Mouse (Mus musculus): ENCODE measurements at regions not wholly inside any gene's neighbourhood (a gene's known extent, or its start where the extent isn't known, plus 50 kb on each side); places are given as distances from the start of the nearest gene placed in this dataset.

- no peak for DNase-seq (ENCODE audit: extremely low spot score in 1 of 2, low spot score in 1 of 2)
Measured at GRCm38 (mm10) chr16:93204601-93205000, 378.7 kb upstream of the Runx1 start.

DNA sequence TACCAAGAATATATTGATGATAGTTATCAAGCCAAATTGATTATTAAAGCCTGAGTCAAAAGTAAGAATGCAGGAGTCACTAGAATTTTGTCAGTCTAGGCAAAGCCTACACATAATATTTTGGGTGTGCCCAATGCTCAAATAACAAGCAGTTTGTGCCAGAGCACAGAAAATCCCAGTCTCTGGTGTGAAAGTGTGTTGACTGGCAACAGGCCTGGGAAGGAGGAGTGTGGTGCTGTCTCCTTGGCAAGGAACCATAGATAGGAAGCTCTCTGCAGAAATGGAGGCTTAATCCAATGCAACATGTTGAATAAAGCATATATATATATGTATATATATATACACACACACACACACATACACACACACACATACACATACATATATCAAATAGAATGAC is 376.6 kb upstream of the Runx1 start:
- DNase-seq (ENCODE audit: extremely low spot score in 1 of 2, low spot score in 1 of 2) = peak in 1 of 2 experiments; percentile 10

GRCm38 (mm10) chr16:93197300-93197699 is 371.4 kb upstream of the Runx1 start:
- no peak for DNase-seq (ENCODE audit: extremely low spot score in 1 of 2, low spot score in 1 of 2)

GRCm38 (mm10) chr16:93193921-93194481 is 368.1 kb upstream of the Runx1 start:
- no peak for DNase-seq (ENCODE audit: extremely low spot score in 1 of 2, low spot score in 1 of 2)

DNA sequence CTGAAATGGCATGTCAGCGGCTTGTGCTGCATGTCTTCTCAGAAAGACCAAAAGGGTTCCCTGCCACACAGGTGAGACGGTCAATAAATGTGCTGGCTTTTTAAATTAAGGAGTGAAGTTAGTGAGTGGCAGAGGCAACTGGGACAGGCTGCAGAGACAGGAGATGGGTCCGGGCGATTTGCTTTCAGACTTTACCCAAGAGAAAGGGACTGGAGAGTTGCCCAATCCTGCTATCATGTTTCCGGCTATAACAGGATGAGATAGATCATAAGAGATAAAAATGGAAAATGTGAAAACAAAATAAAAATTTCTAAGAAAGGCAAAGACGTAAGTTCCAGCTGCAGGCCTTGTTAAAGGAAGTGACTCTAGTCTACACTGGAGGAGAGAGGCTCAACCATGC is 367.3 kb upstream of the Runx1 start:
- no peak for DNase-seq (ENCODE audit: extremely low spot score in 1 of 2, low spot score in 1 of 2)

DNA sequence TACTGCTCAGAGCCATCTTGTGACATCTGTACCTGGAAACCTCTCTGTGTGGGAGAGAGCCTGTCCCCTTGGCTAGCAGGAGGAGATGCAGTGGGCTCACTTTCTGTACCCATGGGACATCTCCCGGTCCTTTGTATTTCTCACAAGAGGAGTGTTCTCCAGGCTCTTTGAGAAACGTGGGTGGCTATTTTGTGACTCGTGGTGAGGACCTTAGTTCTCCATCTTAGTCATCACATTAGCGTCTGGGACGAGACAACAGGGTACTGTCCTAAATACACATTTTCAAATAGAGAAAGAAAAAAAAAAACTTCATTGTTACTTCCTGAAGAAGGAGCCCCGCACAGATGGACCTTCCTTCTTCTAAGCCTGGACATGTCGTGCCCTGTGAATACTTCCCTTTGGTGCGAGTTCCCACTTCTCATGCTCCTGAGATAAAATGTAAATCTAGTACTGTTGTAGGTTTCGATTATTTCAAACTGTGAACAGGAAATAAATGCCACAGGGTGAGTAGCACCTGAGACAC is 366.8 kb upstream of the Runx1 start:
- no peak for DNase-seq (ENCODE audit: extremely low spot score in 1 of 2, low spot score in 1 of 2)

DNA sequence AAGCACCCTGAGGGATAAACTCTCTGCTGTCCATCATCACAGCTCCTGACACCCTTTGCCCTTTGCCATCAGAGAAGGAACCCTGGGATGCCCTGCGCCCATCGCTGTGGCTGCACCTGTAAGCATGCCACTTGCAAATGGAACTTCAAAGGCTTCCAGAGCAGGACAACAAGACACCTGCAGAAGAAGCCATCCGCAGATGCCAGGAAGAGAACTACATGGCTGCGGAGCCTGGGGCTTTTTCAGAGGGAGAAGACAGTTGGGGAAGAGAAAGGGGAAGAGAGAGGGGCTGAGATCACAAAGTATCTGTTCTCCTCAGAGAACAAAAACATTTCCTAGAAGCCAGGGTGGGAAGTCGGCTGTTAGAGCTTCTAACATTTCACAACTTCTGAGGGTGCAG is 365.2 kb upstream of the Runx1 start:
- no peak for DNase-seq (ENCODE audit: extremely low spot score in 1 of 2, low spot score in 1 of 2)

- DNase-seq (ENCODE audit: extremely low spot score in 1 of 2, low spot score in 1 of 2) = no peak
Measured at GRCm38 (mm10) chr16:93190301-93190700, 364.4 kb upstream of the Runx1 start.

DNA sequence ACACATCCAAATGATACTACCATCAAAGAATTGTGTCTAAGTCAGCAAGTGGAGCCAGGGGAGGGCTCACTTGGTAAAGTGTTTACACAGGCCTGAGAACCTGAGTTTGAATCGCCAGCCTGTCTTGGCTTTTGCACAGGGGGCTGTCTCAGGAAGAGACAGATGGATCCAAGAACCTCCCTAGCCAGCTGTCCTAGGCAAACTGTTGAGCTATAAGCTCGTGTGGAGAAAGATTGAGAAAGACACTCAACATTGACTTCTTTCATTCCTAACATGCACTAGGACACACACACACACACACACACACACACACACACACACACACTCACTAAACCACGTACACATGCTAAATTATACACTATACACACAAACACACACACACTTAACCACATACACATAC is 363.9 kb upstream of the Runx1 start:
- DNase-seq (ENCODE audit: extremely low spot score in 1 of 2, low spot score in 1 of 2) = no peak

GRCm38 (mm10) chr16:93189412-93189811 is 363.5 kb upstream of the Runx1 start:
- DNase-seq (ENCODE audit: extremely low spot score in 1 of 2, low spot score in 1 of 2) = no peak

DNA sequence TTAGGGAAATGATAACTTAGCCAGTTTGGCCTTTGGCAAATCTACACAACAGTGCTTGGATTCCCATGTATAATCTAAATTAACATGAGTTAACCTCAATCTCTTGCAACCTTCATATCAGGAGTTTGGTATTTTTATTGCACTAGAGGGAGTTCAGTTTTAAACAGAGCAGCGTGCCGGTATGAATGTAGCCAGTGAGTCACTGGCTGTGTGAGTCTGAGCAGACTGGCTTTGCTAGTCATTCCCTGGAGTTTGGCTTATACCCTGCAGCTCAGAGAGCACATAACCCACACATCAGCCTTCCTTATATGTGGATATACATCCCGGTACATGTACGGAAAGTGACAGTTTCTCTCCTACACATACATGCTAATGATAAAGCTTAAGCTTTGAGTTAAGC is 360.6 kb upstream of the Runx1 start:
- peak in 1 of 2 experiments; percentile 35 for DNase-seq (ENCODE audit: extremely low spot score in 1 of 2, low spot score in 1 of 2)

DNA sequence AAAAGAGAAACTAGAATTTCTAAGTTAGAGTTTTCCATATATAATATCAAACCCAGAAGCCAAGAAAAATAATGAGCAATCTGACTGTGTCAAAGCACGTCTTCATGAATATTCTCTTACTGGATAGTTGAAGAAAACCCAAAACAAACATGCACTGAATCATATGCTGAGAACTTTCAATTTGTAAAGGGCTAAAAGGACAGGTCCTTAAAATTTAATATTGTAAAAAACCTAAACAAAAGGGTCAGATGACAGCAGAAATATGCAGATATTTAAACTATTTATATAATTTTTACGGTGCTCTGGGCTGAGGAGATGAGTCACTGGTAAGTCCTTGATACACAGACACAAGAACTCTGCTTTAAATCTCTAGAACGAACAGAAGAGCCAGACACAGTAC is 356.7 kb upstream of the Runx1 start:
- DNase-seq (ENCODE audit: extremely low spot score in 1 of 2, low spot score in 1 of 2) = no peak

GRCm38 (mm10) chr16:93181497-93181896 is 355.5 kb upstream of the Runx1 start:
- DNase-seq (ENCODE audit: extremely low spot score in 1 of 2, low spot score in 1 of 2) = no peak

DNA sequence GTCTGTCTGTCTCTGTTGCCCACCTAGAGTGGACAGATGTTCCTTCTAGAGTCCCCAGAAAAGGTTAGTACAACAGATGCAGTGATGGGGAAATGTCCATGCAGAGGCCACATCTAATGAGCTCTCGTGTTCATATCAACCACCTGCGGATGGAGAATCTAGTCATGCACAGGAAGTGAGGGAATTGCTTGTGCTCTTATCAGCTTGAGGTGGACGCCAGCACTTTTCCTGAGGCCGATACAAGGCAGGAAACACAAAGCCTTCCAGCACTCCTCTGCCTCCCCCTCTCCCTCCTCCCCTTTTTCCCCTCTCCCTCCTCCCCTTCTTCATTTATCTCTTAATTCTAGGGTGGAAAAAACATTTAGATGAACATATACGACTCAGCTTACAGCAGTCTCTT is 354.3 kb upstream of the Runx1 start:
- no peak for DNase-seq (ENCODE audit: extremely low spot score in 1 of 2, low spot score in 1 of 2)

- DNase-seq (ENCODE audit: extremely low spot score in 1 of 2, low spot score in 1 of 2) = no peak
Measured at GRCm38 (mm10) chr16:93166667-93167066, 340.7 kb upstream of the Runx1 start.

DNA sequence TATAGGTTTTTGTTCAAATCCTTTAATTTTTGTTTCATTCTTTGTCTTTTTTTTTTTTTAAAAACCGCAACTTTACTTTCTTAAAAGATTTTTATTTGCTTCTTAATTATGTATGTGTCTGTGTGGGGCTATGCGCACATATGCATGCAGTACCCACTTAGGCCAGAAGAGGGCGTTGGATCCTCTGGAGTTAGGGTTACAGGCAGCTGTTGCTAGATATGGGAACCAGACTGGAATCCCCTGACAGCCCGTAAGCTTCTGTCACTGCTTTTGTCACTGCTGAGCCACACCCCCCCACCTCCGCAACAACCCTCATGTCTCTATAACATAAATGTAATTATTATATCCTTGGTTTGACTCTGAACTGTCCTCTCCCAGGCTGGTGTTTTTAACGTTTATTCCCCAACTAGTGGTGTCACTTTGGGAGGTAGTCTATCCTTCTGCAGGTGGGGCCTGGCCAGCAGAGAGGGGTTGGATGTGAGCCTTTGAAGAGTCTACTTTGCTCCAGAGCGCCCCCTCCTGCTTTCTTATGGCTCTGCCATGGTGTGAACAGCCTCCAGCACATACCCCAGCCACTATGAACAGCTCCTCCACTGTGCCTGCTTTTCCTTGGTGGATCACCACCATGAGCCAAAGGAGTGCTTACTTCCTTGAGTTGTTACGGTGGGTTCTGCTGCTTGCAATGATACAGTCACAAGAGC is 332.7 kb upstream of the Runx1 start:
- no peak for DNase-seq (ENCODE audit: extremely low spot score in 1 of 2, low spot score in 1 of 2)

- DNase-seq (ENCODE audit: extremely low spot score in 1 of 2, low spot score in 1 of 2) = no peak
Measured at GRCm38 (mm10) chr16:93153545-93154329, 327.8 kb upstream of the Runx1 start.

DNA sequence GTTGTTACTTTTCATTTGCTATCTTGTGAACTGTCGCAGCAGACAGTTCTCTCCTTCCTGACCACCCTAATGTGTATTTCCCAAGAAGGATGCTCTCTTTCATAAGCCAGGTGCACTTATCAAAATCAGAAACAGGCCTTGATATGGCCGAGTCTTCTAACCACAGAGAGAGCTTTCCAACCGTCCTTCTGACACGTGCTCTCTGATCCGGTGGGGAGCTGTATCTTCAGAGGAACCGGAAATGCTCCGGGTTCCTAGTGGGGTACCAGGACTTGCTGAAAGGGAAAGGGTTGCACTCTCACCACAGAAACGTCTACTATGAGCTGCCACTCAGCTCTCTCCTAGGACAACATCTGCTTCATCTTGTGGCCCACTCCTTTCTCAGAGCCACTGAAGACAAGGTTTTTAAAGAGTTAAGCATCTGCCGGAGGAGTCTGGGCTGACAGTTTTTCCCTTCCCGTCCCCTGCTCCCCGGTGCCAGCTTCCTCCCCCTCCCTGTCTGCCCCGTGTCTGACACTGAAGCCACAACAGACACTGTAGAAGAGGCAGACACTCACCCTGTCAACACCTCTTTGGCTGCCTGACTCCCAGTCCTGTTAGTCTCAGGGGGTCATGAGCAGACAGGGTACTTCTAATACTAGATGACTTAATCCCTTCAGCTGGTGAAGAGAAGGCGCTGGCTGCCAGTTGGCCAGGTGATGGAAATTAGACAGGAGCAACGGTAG is 327.0 kb upstream of the Runx1 start:
- DNase-seq (ENCODE audit: extremely low spot score in 1 of 2, low spot score in 1 of 2) = no peak

- DNase-seq (ENCODE audit: extremely low spot score in 1 of 2, low spot score in 1 of 2) = no peak
Measured at GRCm38 (mm10) chr16:93152057-93152456, 326.1 kb upstream of the Runx1 start.

DNA sequence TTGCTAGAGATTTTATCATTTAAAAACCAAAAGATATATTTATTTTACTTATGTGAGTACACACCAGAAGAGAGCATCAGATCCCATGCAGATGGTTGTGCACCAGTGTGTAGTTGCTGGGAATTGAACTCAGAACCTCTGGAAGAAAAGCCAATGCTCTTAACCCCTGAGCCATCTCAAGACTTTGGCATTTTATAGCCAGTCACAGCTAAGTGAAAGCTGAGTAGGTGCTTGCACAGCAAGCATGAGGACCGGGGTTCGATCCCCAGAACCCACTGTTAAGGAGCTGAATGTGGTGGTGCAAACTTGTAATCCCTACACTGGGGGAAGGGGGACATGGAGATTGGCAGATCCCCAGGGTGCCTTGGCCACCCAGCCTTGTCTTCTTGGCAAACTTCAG is 325.7 kb upstream of the Runx1 start:
- DNase-seq (ENCODE audit: extremely low spot score in 1 of 2, low spot score in 1 of 2) = no peak

DNA sequence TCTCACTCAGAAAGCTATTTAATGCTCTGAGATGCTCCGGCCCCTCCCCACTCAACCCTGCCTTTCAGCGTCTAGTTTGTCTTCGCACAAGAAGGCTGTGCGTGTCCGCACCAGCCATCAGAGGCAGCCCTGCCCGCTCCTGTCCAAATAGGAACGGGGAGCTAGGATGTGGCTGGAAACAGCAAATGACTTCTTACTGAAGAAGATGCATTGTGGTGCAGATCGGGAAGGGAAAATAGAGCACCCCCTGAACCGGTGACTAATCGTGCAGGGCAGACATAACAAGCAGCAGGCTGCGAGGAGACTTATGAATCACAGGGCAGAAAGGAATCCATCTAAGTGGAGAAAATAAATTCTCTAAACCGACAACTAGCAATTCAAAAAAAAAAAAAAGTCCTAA is 324.5 kb upstream of the Runx1 start:
- peak in 1 of 2 experiments; percentile 47 for DNase-seq (ENCODE audit: extremely low spot score in 1 of 2, low spot score in 1 of 2)
